Mouse (Mus musculus) layer of hippocampus, postnatal 25 days (tissue): ENCODE measurements around the gene Pink1. TPM values are rescaled to one million over a fixed set of nuclear protein-coding genes. Genes with fewer than 3 reads are reported as not detected.

Experiments used
- DNase-seq, 2 experiments: peaks; one replicate each; pipeline ENCODE4 v3.0.0; 2022; ENCODE audit warnings: mixed read lengths in 2 of 2, low spot score in 1 of 2; ENCODE audit errors: extremely low spot score in 1 of 2
- microRNA-seq, 2 experiments: library from miRNA; unstranded; fragments of <30 nt; microRNA quantifications; one replicate each; pipeline ENCODE4 v1.2.0; 2021
- total RNA-seq, 2 experiments: library from RNA; stranded (reverse); gene quantifications; 2 replicates each; pipeline ENCODE4 v1.2.3; 2021

Pink1 gene
- total RNA-seq, 2 experiments from 2014 or later = 222 to 256 TPM

- DNase-seq = no peak
These were observed 53.8 kb downstream of the Pink1 start for GRCm38 (mm10) chr4:138272011-138272997.

GRCm38 (mm10) chr4:138267869-138268268, 58.2 kb downstream of the Pink1 start:
- no peak for DNase-seq

Small RNAs within 50 kb of the gene (microRNA-seq; reads per million reads assigned to microRNA genes)
- gene Gm27646 = 0 to 0.20 reads per million in 2 experiments
- gene Mir7019 = 16.0 to 17.3 reads per million in 2 experiments

Other genes with a start within 250 kb of the Pink1 start
- 100 to 1,000 TPM; 167 to 170 TPM for gene Hp1bp3, start 110.0 kb downstream of the Pink1 start, total RNA-seq
- gene Sh2d5, start 75.9 kb downstream of the Pink1 start, total RNA-seq = 10 to 100 TPM; 46.8 to 47.1 TPM
- gene Kif17, start 75.9 kb downstream of the Pink1 start, total RNA-seq = 10 to 100 TPM; 19.0 to 19.8 TPM
- 100 to 1,000 TPM in 1 of 2 experiments, 10 to 100 TPM in 1; 92.3 to 104 TPM for gene Ddost, start 21.6 kb downstream of the Pink1 start, total RNA-seq
- 1 to 10 TPM; 1.9 to 3.1 TPM for gene Cda, start 41.7 kb upstream of the Pink1 start, total RNA-seq
- gene Fam43b, start 70.2 kb upstream of the Pink1 start, total RNA-seq = 10 to 100 TPM; 28.7 to 31.0 TPM
- 10 to 100 TPM; 57.7 to 57.8 TPM for gene Mul1, start 108.4 kb upstream of the Pink1 start, total RNA-seq
- 100 to 1,000 TPM; 348 to 359 TPM for gene Camk2n1, start 128.0 kb upstream of the Pink1 start, total RNA-seq